Mouse (Mus musculus): ENCODE measurements around the gene Cpsf2. TPM values are rescaled to one million over a fixed set of nuclear protein-coding genes. Genes with fewer than 3 reads are reported as not detected.
A peak's percentile ranks its signal among the peaks of the same experiment; 100 is the strongest.

Gene Cpsf2
- polyA plus RNA-seq, 1 experiment from 2014 or later, result 38.1 TPM

GRCm38 (mm10) chr12:102029892-102030446 lies 54.2 kb downstream of the Cpsf2 start:
- no peak for ATAC-seq
- Histone ChIP-seq H3K27me3 (replicated peaks; ENCODE audit: control insufficient read depth, insufficient read depth, low read length) (no peaks in the 10 kb centered on the region), H3K4me3 (ENCODE audit: low read depth, low read length) (no peak overlapping the region), H3K4me1 (ENCODE audit: control insufficient read depth, insufficient read depth, low read length) (no peaks in the 10 kb centered on the region), H3K9ac (ENCODE audit: low read length) (no peak overlapping the region), H3K9me3 (replicated peaks; ENCODE audit: control insufficient read depth, low read length) (no peaks in the 10 kb centered on the region), H3K4me2 (ENCODE audit: low read length) (no peak overlapping the region), H3K36me3 (ENCODE audit: control insufficient read depth, insufficient read depth, low read length) (no peaks in the 10 kb centered on the region), H3K27ac (ENCODE audit: low read depth, low read length) (no peak overlapping the region)
- WGBS, result 43% methylated on average over 4 of the region's 4 CpGs
- no peak for DNase-seq (ENCODE audit: low spot score)

GRCm38 (mm10) chr12:102034934-102035333 lies 59.1 kb downstream of the Cpsf2 start:
- no peaks in the 10 kb centered on the region for H3K9me3 ChIP-seq (replicated peaks; ENCODE audit: control insufficient read depth, low read length)
- H3K27ac ChIP-seq (ENCODE audit: low read depth, low read length), result no peak overlapping the region
- H3K4me3 ChIP-seq (ENCODE audit: low read depth, low read length), result no peak overlapping the region
- no peaks in the 10 kb centered on the region for H3K27me3 ChIP-seq (replicated peaks; ENCODE audit: control insufficient read depth, insufficient read depth, low read length)
- DNase-seq (ENCODE audit: low spot score) (no peak), ATAC-seq (no peak)
- H3K4me1 ChIP-seq (ENCODE audit: control insufficient read depth, insufficient read depth, low read length), result no peaks in the 10 kb centered on the region
- H3K36me3 ChIP-seq (ENCODE audit: control insufficient read depth, insufficient read depth, low read length), result no peaks in the 10 kb centered on the region
- WGBS, result 87% methylated on average over 4 of the region's 4 CpGs
- H3K9ac ChIP-seq (ENCODE audit: low read length), result no peak overlapping the region
- H3K4me2 ChIP-seq (ENCODE audit: low read length), result no peak overlapping the region

GRCm38 (mm10) chr12:102039861-102040260 lies 64.1 kb downstream of the Cpsf2 start:
- Histone ChIP-seq H3K4me2 (ENCODE audit: low read length) (no peak overlapping the region), H3K9me3 (replicated peaks; ENCODE audit: control insufficient read depth, low read length) (no peaks in the 10 kb centered on the region), H3K4me1 (ENCODE audit: control insufficient read depth, insufficient read depth, low read length) (peaks cover 2% of the 10 kb centered on the region; the same call in 1 of the 2 replicates), H3K4me3 (ENCODE audit: low read depth, low read length) (no peak overlapping the region), H3K27me3 (replicated peaks; ENCODE audit: control insufficient read depth, insufficient read depth, low read length) (no peaks in the 10 kb centered on the region), H3K9ac (ENCODE audit: low read length) (no peak overlapping the region), H3K27ac (ENCODE audit: low read depth, low read length) (no peak overlapping the region), H3K36me3 (ENCODE audit: control insufficient read depth, insufficient read depth, low read length) (no peaks in the 10 kb centered on the region)
- DNase-seq (ENCODE audit: low spot score) (no peak), ATAC-seq (no peak)
- WGBS, result 98% methylated on average over 2 of the region's 2 CpGs

GRCm38 (mm10) chr12:102041699-102042098 lies 65.9 kb downstream of the Cpsf2 start:
- no peaks in the 10 kb centered on the region for H3K36me3 ChIP-seq (ENCODE audit: control insufficient read depth, insufficient read depth, low read length)
- H3K27ac ChIP-seq (ENCODE audit: low read depth, low read length), result 0 out of 2 replicates have a peak overlapping the region, but pooled peaks have one; percentile 21
- no peak overlapping the region for H3K4me3 ChIP-seq (ENCODE audit: low read depth, low read length)
- H3K4me1 ChIP-seq (ENCODE audit: control insufficient read depth, insufficient read depth, low read length), result peaks cover 2% of the 10 kb centered on the region; the same call in 1 of the 2 replicates
- no peak overlapping the region for H3K9ac ChIP-seq (ENCODE audit: low read length)
- no peak overlapping the region for H3K4me2 ChIP-seq (ENCODE audit: low read length)
- no peaks in the 10 kb centered on the region for H3K9me3 ChIP-seq (replicated peaks; ENCODE audit: control insufficient read depth, low read length)
- ATAC-seq (peak; percentile 18; the same call in 1 of the 2 replicates), DNase-seq (ENCODE audit: low spot score) (no peak)
- WGBS, result 37% methylated on average over 2 of the region's 2 CpGs
- no peaks in the 10 kb centered on the region for H3K27me3 ChIP-seq (replicated peaks; ENCODE audit: control insufficient read depth, insufficient read depth, low read length)

- Histone ChIP-seq H3K4me2 (ENCODE audit: low read length) (no peak overlapping the region), H3K27ac (ENCODE audit: low read depth, low read length) (no peak overlapping the region), H3K9me3 (replicated peaks; ENCODE audit: control insufficient read depth, low read length) (no peaks in the 10 kb centered on the region), H3K36me3 (ENCODE audit: control insufficient read depth, insufficient read depth, low read length) (no peaks in the 10 kb centered on the region), H3K9ac (ENCODE audit: low read length) (no peak overlapping the region), H3K4me3 (ENCODE audit: low read depth, low read length) (no peak overlapping the region), H3K4me1 (ENCODE audit: control insufficient read depth, insufficient read depth, low read length) (peaks cover 2% of the 10 kb centered on the region; the same call in 1 of the 2 replicates), H3K27me3 (replicated peaks; ENCODE audit: control insufficient read depth, insufficient read depth, low read length) (no peaks in the 10 kb centered on the region)
- ATAC-seq, result peak; percentile 74
- 52% methylated on average over 7 of the region's 7 CpGs for WGBS
- DNase-seq (ENCODE audit: low spot score), result peak; percentile 56
Measured at GRCm38 (mm10) chr12:102042247-102042646, 66.5 kb downstream of the Cpsf2 start.

- no peaks in the 10 kb centered on the region for H3K36me3 ChIP-seq (ENCODE audit: control insufficient read depth, insufficient read depth, low read length)
- no peak overlapping the region for H3K27ac ChIP-seq (ENCODE audit: low read depth, low read length)
- WGBS, result 87% methylated on average over 5 of the region's 5 CpGs
- no peaks in the 10 kb centered on the region for H3K27me3 ChIP-seq (replicated peaks; ENCODE audit: control insufficient read depth, insufficient read depth, low read length)
- H3K9me3 ChIP-seq (replicated peaks; ENCODE audit: control insufficient read depth, low read length), result no peaks in the 10 kb centered on the region
- ATAC-seq, result no peak
- no peak overlapping the region for H3K4me2 ChIP-seq (ENCODE audit: low read length)
- no peak overlapping the region for H3K4me3 ChIP-seq (ENCODE audit: low read depth, low read length)
- H3K4me1 ChIP-seq (ENCODE audit: control insufficient read depth, insufficient read depth, low read length), result peaks cover 2% of the 10 kb centered on the region; the same call in 1 of the 2 replicates
- no peak for DNase-seq (ENCODE audit: low spot score)
- no peak overlapping the region for H3K9ac ChIP-seq (ENCODE audit: low read length)
Measured at GRCm38 (mm10) chr12:102043840-102044239, 68.1 kb downstream of the Cpsf2 start.

- H3K9me3 ChIP-seq (replicated peaks; ENCODE audit: control insufficient read depth, low read length), result no peaks in the 10 kb centered on the region
- H3K4me3 ChIP-seq (ENCODE audit: low read depth, low read length), result no peak overlapping the region
- H3K9ac ChIP-seq (ENCODE audit: low read length), result no peak overlapping the region
- no peaks in the 10 kb centered on the region for H3K36me3 ChIP-seq (ENCODE audit: control insufficient read depth, insufficient read depth, low read length)
- no peak overlapping the region for H3K4me2 ChIP-seq (ENCODE audit: low read length)
- 90% methylated on average over 4 of the region's 4 CpGs for WGBS
- H3K27ac ChIP-seq (ENCODE audit: low read depth, low read length), result no peak overlapping the region
- DNase-seq (ENCODE audit: low spot score), result no peak
- H3K4me1 ChIP-seq (ENCODE audit: control insufficient read depth, insufficient read depth, low read length), result peaks cover 11% of the 10 kb centered on the region
- no peak for ATAC-seq
- H3K27me3 ChIP-seq (replicated peaks; ENCODE audit: control insufficient read depth, insufficient read depth, low read length), result no peaks in the 10 kb centered on the region
Measured at GRCm38 (mm10) chr12:102054155-102054554, 78.4 kb downstream of the Cpsf2 start.

GRCm38 (mm10) chr12:102055758-102056157 lies 80.0 kb downstream of the Cpsf2 start:
- Histone ChIP-seq H3K4me2 (ENCODE audit: low read length) (no peak overlapping the region), H3K4me3 (ENCODE audit: low read depth, low read length) (no peak overlapping the region), H3K9me3 (replicated peaks; ENCODE audit: control insufficient read depth, low read length) (no peaks in the 10 kb centered on the region), H3K27ac (ENCODE audit: low read depth, low read length) (no peak overlapping the region), H3K36me3 (ENCODE audit: control insufficient read depth, insufficient read depth, low read length) (no peaks in the 10 kb centered on the region), H3K27me3 (replicated peaks; ENCODE audit: control insufficient read depth, insufficient read depth, low read length) (no peaks in the 10 kb centered on the region), H3K9ac (ENCODE audit: low read length) (no peak overlapping the region), H3K4me1 (ENCODE audit: control insufficient read depth, insufficient read depth, low read length) (peaks cover 11% of the 10 kb centered on the region)
- ATAC-seq (no peak), DNase-seq (ENCODE audit: low spot score) (no peak)
- WGBS, result 93% methylated on average over 10 of the region's 10 CpGs
